Mouse (Mus musculus): ENCODE results near the gene Olfml2a. TPM values are rescaled to one million over a fixed set of nuclear protein-coding genes. Genes with fewer than 3 reads are reported as not detected.

Gene Olfml2a
- polyA plus RNA-seq, 1 experiment from 2014 or later = 6.8 TPM

GRCm38 (mm10) chr2:38964198-38964597 is 32.4 kb downstream of the Olfml2a start:
- Histone ChIP-seq H3K9me3 (replicated peaks) (no peaks in the 10 kb centered on the region), H3K27ac (ENCODE audit: poor library complexity, severe bottlenecking) (no peak overlapping the region), H3K4me3 (no peak overlapping the region), H3K36me3 (peaks cover 6% of the 10 kb centered on the region; the same call in 1 of the 2 replicates), H3K27me3 (replicated peaks) (no peaks in the 10 kb centered on the region), H3K9ac (no peak overlapping the region), H3K4me2 (no peak overlapping the region), H3K4me1 (replicated peaks) (no peaks in the 10 kb centered on the region)
- ATAC-seq (ENCODE audit: insufficient number of reproducible peaks, low FRiP score) = no peak
- WGBS = 34% methylated on average over 4 of the region's 4 CpGs

- Histone ChIP-seq H3K27me3 (replicated peaks) (0 out of 2 replicates have a peak, but pooled peaks cover 4% of the 10 kb centered on the region), H3K4me1 (replicated peaks) (0 out of 2 replicates have a peak, but pooled peaks cover 3% of the 10 kb centered on the region), H3K4me3 (no peak overlapping the region), H3K4me2 (no peak overlapping the region), H3K9me3 (replicated peaks) (no peaks in the 10 kb centered on the region), H3K27ac (ENCODE audit: poor library complexity, severe bottlenecking) (no peak overlapping the region), H3K36me3 (no peaks in the 10 kb centered on the region), H3K9ac (no peak overlapping the region)
- no peak for ATAC-seq (ENCODE audit: insufficient number of reproducible peaks, low FRiP score)
- 84% methylated on average over 2 of the region's 2 CpGs for WGBS
Observed at GRCm38 (mm10) chr2:38969650-38970049, 37.9 kb downstream of the Olfml2a start.

GRCm38 (mm10) chr2:38970057-38970456 is 38.3 kb downstream of the Olfml2a start:
- no peak overlapping the region for H3K9ac ChIP-seq
- H3K4me2 ChIP-seq = no peak overlapping the region
- H3K4me1 ChIP-seq (replicated peaks) = 0 out of 2 replicates have a peak, but pooled peaks cover 3% of the 10 kb centered on the region
- H3K27ac ChIP-seq (ENCODE audit: poor library complexity, severe bottlenecking) = no peak overlapping the region
- no peaks in the 10 kb centered on the region for H3K36me3 ChIP-seq
- no peak overlapping the region for H3K4me3 ChIP-seq
- 68% methylated on average over 5 of the region's 5 CpGs for WGBS
- ATAC-seq (ENCODE audit: insufficient number of reproducible peaks, low FRiP score) = no peak
- H3K9me3 ChIP-seq (replicated peaks) = no peaks in the 10 kb centered on the region
- H3K27me3 ChIP-seq (replicated peaks) = 0 out of 2 replicates have a peak, but pooled peaks cover 4% of the 10 kb centered on the region

- WGBS = 30% methylated on average over 2 of the region's 2 CpGs
- Histone ChIP-seq H3K4me1 (replicated peaks) (0 out of 2 replicates have a peak, but pooled peaks cover 3% of the 10 kb centered on the region), H3K4me3 (no peak overlapping the region), H3K27me3 (replicated peaks) (0 out of 2 replicates have a peak, but pooled peaks cover 4% of the 10 kb centered on the region), H3K9ac (no peak overlapping the region), H3K4me2 (no peak overlapping the region), H3K27ac (ENCODE audit: poor library complexity, severe bottlenecking) (no peak overlapping the region), H3K36me3 (no peaks in the 10 kb centered on the region), H3K9me3 (replicated peaks) (no peaks in the 10 kb centered on the region)
- no peak for ATAC-seq (ENCODE audit: insufficient number of reproducible peaks, low FRiP score)
Observed at GRCm38 (mm10) chr2:38973223-38973622, 41.4 kb downstream of the Olfml2a start.

- H3K9me3 ChIP-seq (replicated peaks) = no peaks in the 10 kb centered on the region
- H3K4me3 ChIP-seq = no peak overlapping the region
- ATAC-seq (ENCODE audit: insufficient number of reproducible peaks, low FRiP score) = no peak
- H3K9ac ChIP-seq = no peak overlapping the region
- no peaks in the 10 kb centered on the region for H3K36me3 ChIP-seq
- 0 out of 2 replicates have a peak, but pooled peaks cover 4% of the 10 kb centered on the region for H3K27me3 ChIP-seq (replicated peaks)
- H3K4me2 ChIP-seq = no peak overlapping the region
- 0 out of 2 replicates have a peak, but pooled peaks cover 3% of the 10 kb centered on the region for H3K4me1 ChIP-seq (replicated peaks)
- 64% methylated on average over 7 of the region's 7 CpGs for WGBS
- H3K27ac ChIP-seq (ENCODE audit: poor library complexity, severe bottlenecking) = no peak overlapping the region
Observed at GRCm38 (mm10) chr2:38973701-38974100, 41.9 kb downstream of the Olfml2a start.

- no peak overlapping the region for H3K4me3 ChIP-seq
- H3K27ac ChIP-seq (ENCODE audit: poor library complexity, severe bottlenecking) = no peak overlapping the region
- 0 out of 2 replicates have a peak, but pooled peaks cover 4% of the 10 kb centered on the region for H3K27me3 ChIP-seq (replicated peaks)
- H3K9me3 ChIP-seq (replicated peaks) = no peaks in the 10 kb centered on the region
- 38% methylated on average over 2 of the region's 2 CpGs for WGBS
- no peaks in the 10 kb centered on the region for H3K36me3 ChIP-seq
- 0 out of 2 replicates have a peak, but pooled peaks cover 3% of the 10 kb centered on the region for H3K4me1 ChIP-seq (replicated peaks)
- H3K4me2 ChIP-seq = no peak overlapping the region
- ATAC-seq (ENCODE audit: insufficient number of reproducible peaks, low FRiP score) = no peak
- no peak overlapping the region for H3K9ac ChIP-seq
Observed at GRCm38 (mm10) chr2:38974171-38974570, 42.4 kb downstream of the Olfml2a start.

GRCm38 (mm10) chr2:38975181-38975580 is 43.4 kb downstream of the Olfml2a start:
- H3K9me3 ChIP-seq (replicated peaks) = no peaks in the 10 kb centered on the region
- 74% methylated on average over 3 of the region's 3 CpGs for WGBS
- ATAC-seq (ENCODE audit: insufficient number of reproducible peaks, low FRiP score) = no peak
- H3K27me3 ChIP-seq (replicated peaks) = 0 out of 2 replicates have a peak, but pooled peaks cover 8% of the 10 kb centered on the region
- no peak overlapping the region for H3K9ac ChIP-seq
- H3K36me3 ChIP-seq = no peaks in the 10 kb centered on the region
- H3K4me2 ChIP-seq = no peak overlapping the region
- H3K27ac ChIP-seq (ENCODE audit: poor library complexity, severe bottlenecking) = no peak overlapping the region
- no peak overlapping the region for H3K4me3 ChIP-seq
- H3K4me1 ChIP-seq (replicated peaks) = 0 out of 2 replicates have a peak, but pooled peaks cover 3% of the 10 kb centered on the region

- ATAC-seq (ENCODE audit: insufficient number of reproducible peaks, low FRiP score) = no peak; the same call in 1 of the 2 replicates
- Histone ChIP-seq H3K27ac (ENCODE audit: poor library complexity, severe bottlenecking) (no peak overlapping the region), H3K4me3 (no peak overlapping the region), H3K4me2 (no peak overlapping the region), H3K9me3 (replicated peaks) (no peaks in the 10 kb centered on the region), H3K27me3 (replicated peaks) (0 out of 2 replicates have a peak, but pooled peaks cover 8% of the 10 kb centered on the region), H3K36me3 (no peaks in the 10 kb centered on the region), H3K4me1 (replicated peaks) (0 out of 2 replicates have a peak, but pooled peaks cover 3% of the 10 kb centered on the region), H3K9ac (no peak overlapping the region)
- WGBS = 70% methylated on average over 21 of the region's 21 CpGs
Observed at GRCm38 (mm10) chr2:38975941-38976805, 44.4 kb downstream of the Olfml2a start.

- Histone ChIP-seq H3K4me3 (no peak overlapping the region), H3K9me3 (replicated peaks) (no peaks in the 10 kb centered on the region), H3K9ac (no peak overlapping the region), H3K27me3 (replicated peaks) (0 out of 2 replicates have a peak, but pooled peaks cover 8% of the 10 kb centered on the region), H3K27ac (ENCODE audit: poor library complexity, severe bottlenecking) (no peak overlapping the region), H3K4me2 (no peak overlapping the region), H3K36me3 (no peaks in the 10 kb centered on the region), H3K4me1 (replicated peaks) (0 out of 2 replicates have a peak, but pooled peaks cover 3% of the 10 kb centered on the region)
- no peak for ATAC-seq (ENCODE audit: insufficient number of reproducible peaks, low FRiP score)
- WGBS = 61% methylated on average over 4 of the region's 4 CpGs
Observed at GRCm38 (mm10) chr2:38977837-38978236, 46.1 kb downstream of the Olfml2a start.

- WGBS = 90% methylated on average over 2 of the region's 2 CpGs
- no peak overlapping the region for H3K27ac ChIP-seq (ENCODE audit: poor library complexity, severe bottlenecking)
Observed at GRCm38 (mm10) chr2:38983456-38983855, 51.7 kb downstream of the Olfml2a start.

GRCm38 (mm10) chr2:38986580-38986979 is 54.8 kb downstream of the Olfml2a start:
- no peak for ATAC-seq (ENCODE audit: insufficient number of reproducible peaks, low FRiP score)

More at GRCm38 (mm10) chr2:38983456-38983855, 51.7 kb downstream of the Olfml2a start:
- H3K4me2 ChIP-seq = no peak overlapping the region
- H3K4me1 ChIP-seq (replicated peaks) = no peaks in the 10 kb centered on the region
- 0 out of 2 replicates have a peak, but pooled peaks cover 4% of the 10 kb centered on the region for H3K27me3 ChIP-seq (replicated peaks)
- peaks cover 6% of the 10 kb centered on the region; the same call in 1 of the 2 replicates for H3K9me3 ChIP-seq (replicated peaks)
- no peak; the same call in 1 of the 2 replicates for ATAC-seq (ENCODE audit: insufficient number of reproducible peaks, low FRiP score)
- H3K4me3 ChIP-seq = no peak overlapping the region
- no peak overlapping the region for H3K9ac ChIP-seq
- H3K36me3 ChIP-seq = no peaks in the 10 kb centered on the region

More at GRCm38 (mm10) chr2:38986580-38986979, 54.8 kb downstream of the Olfml2a start:
- H3K27ac ChIP-seq (ENCODE audit: poor library complexity, severe bottlenecking) = no peak overlapping the region
- H3K4me1 ChIP-seq (replicated peaks) = no peaks in the 10 kb centered on the region
- no peaks in the 10 kb centered on the region for H3K27me3 ChIP-seq (replicated peaks)
- H3K9me3 ChIP-seq (replicated peaks) = peaks cover 6% of the 10 kb centered on the region; the same call in 1 of the 2 replicates
- H3K36me3 ChIP-seq = no peaks in the 10 kb centered on the region
- no peak overlapping the region for H3K4me3 ChIP-seq
- H3K9ac ChIP-seq = no peak overlapping the region
- H3K4me2 ChIP-seq = no peak overlapping the region
- WGBS = 79% methylated on average over 3 of the region's 3 CpGs

All from heart, embryonic 12.5 days (tissue).